In the genomic region with DNA sequence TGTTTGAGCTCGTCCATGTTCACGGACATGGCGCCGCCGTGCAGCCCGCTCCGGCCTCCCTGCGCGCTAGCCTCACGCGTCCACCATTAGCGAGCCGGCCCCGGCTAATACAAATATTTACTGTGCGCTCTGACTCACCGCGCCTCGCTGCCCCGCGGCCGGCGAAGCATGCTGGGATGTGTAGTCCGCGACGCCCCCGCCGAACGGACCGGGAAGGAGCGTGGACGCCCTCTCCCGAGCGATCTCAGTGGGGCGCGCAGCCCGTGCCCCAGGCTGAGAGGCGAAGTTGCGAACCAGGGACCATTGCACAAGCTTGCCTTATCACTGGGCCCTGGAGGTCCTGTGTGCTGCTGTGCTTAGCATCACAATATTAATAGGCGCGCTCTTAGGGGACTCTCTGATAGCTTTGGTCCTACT, we compare ENCODE assay signal across 8 mouse cellular contexts. TPM values are rescaled to one million over a fixed set of nuclear protein-coding genes. Genes with fewer than 3 reads are reported as not detected.
DNase-seq lines count a peak whose midpoint lies in the region; ATAC-seq and TF ChIP-seq lines count a peak whose summit lies in the region.

No protein-coding gene starts in this region.

- peak; percentile 69 for DNase-seq in ES-CJ7 (ENCODE audit: low read depth, low spot score)
- DNase-seq in cerebellum, adult 11 months, result peak; percentile 88
- peak; percentile 89 for DNase-seq in forebrain, embryonic 14.5 days (ENCODE audit: low spot score)
- DNase-seq in heart, postnatal 14 days, result peak; percentile 90 to 91
- DNase-seq in layer of hippocampus, adult 18-20 months (ENCODE audit: low spot score in 2 of 2), result peak; percentile 88 to 94
- peak; percentile 92 to 95 for DNase-seq in lung, adult 18-20 months

- peak overlapping the region; percentile 85 for H3K4me3 ChIP-seq in forebrain, embryonic 14.5 days (ENCODE audit: low read depth, low read length)
- H3K4me3 ChIP-seq in neural tube, embryonic 14.5 days (ENCODE audit: low read depth, low read length), result peak overlapping the region; percentile 75
- H3K4me3 ChIP-seq in testis, adult 2 months (ENCODE audit: control insufficient read depth, low read depth, low read length), result peak overlapping the region; percentile 96

- intact Hi-C loops in heart, postnatal 14 days (cut with DNase I), result loop anchor here (2.0 kb wide), 1 partner anchor 33 kb away; no protein-coding TSS in a partner anchor

- H3K9me3 ChIP-seq in forebrain, embryonic 14.5 days (replicated peaks; ENCODE audit: control insufficient read depth, low read length), result no peaks in the 10 kb centered on the region
- H3K9me3 ChIP-seq in neural tube, embryonic 14.5 days (ENCODE audit: control insufficient read depth, low read length), result no peaks in the 10 kb centered on the region

- H3K36me3 ChIP-seq in forebrain, embryonic 14.5 days (ENCODE audit: control insufficient read depth, insufficient read depth, low read length), result peaks cover 16% of the 10 kb centered on the region
- peaks cover 7% of the 10 kb centered on the region; the same call in 1 of the 2 replicates for H3K36me3 ChIP-seq in neural tube, embryonic 14.5 days (ENCODE audit: control insufficient read depth, insufficient read depth, low read length)
- H3K36me3 ChIP-seq in testis, adult 2 months (ENCODE audit: control insufficient read depth, insufficient read depth, low read length), result no peaks in the 10 kb centered on the region

- peak; percentile 78 for ATAC-seq in forebrain, embryonic 14.5 days
- peak; percentile 78 for ATAC-seq in neural tube, embryonic 14.5 days (ENCODE audit: low read depth)

- peak overlapping the region; percentile 80 for H3K9ac ChIP-seq in forebrain, embryonic 14.5 days (ENCODE audit: low read length)
- H3K9ac ChIP-seq in neural tube, embryonic 14.5 days (replicated peaks; ENCODE audit: low read depth, low read length), result peak overlapping the region; percentile 76

- H3K4me1 ChIP-seq in forebrain, embryonic 14.5 days (ENCODE audit: control insufficient read depth, insufficient read depth, low read length), result peaks cover 25% of the 10 kb centered on the region
- peaks cover 28% of the 10 kb centered on the region for H3K4me1 ChIP-seq in neural tube, embryonic 14.5 days (ENCODE audit: control insufficient read depth, insufficient read depth, low read length)
- H3K4me1 ChIP-seq in testis, adult 2 months (ENCODE audit: control insufficient read depth, insufficient read depth, low read length), result peaks cover 7% of the 10 kb centered on the region

- H3K4me2 ChIP-seq in forebrain, embryonic 14.5 days (ENCODE audit: low read length), result peak overlapping the region; percentile 89
- peak overlapping the region; percentile 81 for H3K4me2 ChIP-seq in neural tube, embryonic 14.5 days (ENCODE audit: low read depth, low read length)

- H3K27me3 ChIP-seq in forebrain, embryonic 14.5 days (replicated peaks; ENCODE audit: control insufficient read depth, insufficient read depth, low read length), result no peaks in the 10 kb centered on the region
- no peaks in the 10 kb centered on the region for H3K27me3 ChIP-seq in neural tube, embryonic 14.5 days (ENCODE audit: control insufficient read depth, insufficient read depth, low read length)
- no peaks in the 10 kb centered on the region for H3K27me3 ChIP-seq in testis, adult 2 months (ENCODE audit: control insufficient read depth, insufficient read depth, low read length)

- TF ChIP-seq POLR2A in testis, adult 2 months (IDR thresholded peaks at IDR 0.05; ENCODE audit: control insufficient read depth, low read depth, low read length), result peak; percentile 67

- H3K27ac ChIP-seq in forebrain, embryonic 14.5 days (ENCODE audit: low read depth, low read length), result peak overlapping the region; percentile 97
- H3K27ac ChIP-seq in neural tube, embryonic 14.5 days (ENCODE audit: low read depth, low read length), result peak overlapping the region; percentile 99
- H3K27ac ChIP-seq in testis, adult 2 months (ENCODE audit: control insufficient read depth, insufficient read depth, low read depth, low read length), result peak overlapping the region; percentile 99

- under 1% methylated on average over 40 of the region's 40 CpGs for WGBS in forebrain, embryonic 14.5 days
- under 1% methylated on average over 40 of the region's 40 CpGs for WGBS in neural tube, embryonic 14.5 days

- TF ChIP-seq CTCF in testis, adult 2 months (IDR thresholded peaks at IDR 0.05; ENCODE audit: control insufficient read depth, insufficient read depth, insufficient replicate concordance, low read depth, low read length), result 0 out of 2 replicates have a peak, but pooled peaks have one; percentile 9

RNA-seq across cellular contexts. Expression of gene Ubald1, which starts 0.4 kb away (rescaled TPM):
- 37.9 and 44.4 TPM in 2 replicates for polyA plus RNA-seq in forebrain, embryonic 14.5 days (2014; fragmentation: Nextera tagmentation; extraction: Ambion mirVana)
- 10 to 100 TPM; 21.3 to 23.1 TPM for total RNA-seq in heart, postnatal 14 days (2021)
- 10 to 100 TPM; 96.1 to 98.1 TPM for total RNA-seq in layer of hippocampus, adult 18-20 months (2021)
- polyA plus RNA-seq in neural tube, embryonic 14.5 days (2014; fragmentation: Nextera tagmentation; extraction: Ambion mirVana), result 63.6 and 65.0 TPM in 2 replicates
- polyA plus RNA-seq in testis, adult 2 months (2012; rRNA removed), result 65.2 and 75.6 TPM in 2 replicates

RNA-seq across cellular contexts. Expression of gene Mgrn1, which starts 6.3 kb away (rescaled TPM):
- 85.3 and 93.0 TPM in 2 replicates for polyA plus RNA-seq in forebrain, embryonic 14.5 days (2014; fragmentation: Nextera tagmentation; extraction: Ambion mirVana)
- total RNA-seq in heart, postnatal 14 days (2021), result 100 to 1,000 TPM; 151 to 161 TPM
- 100 to 1,000 TPM; 214 to 215 TPM for total RNA-seq in layer of hippocampus, adult 18-20 months (2021)
- 125 and 128 TPM in 2 replicates for polyA plus RNA-seq in neural tube, embryonic 14.5 days (2014; fragmentation: Nextera tagmentation; extraction: Ambion mirVana)
- 29.1 and 29.6 TPM in 2 replicates for polyA plus RNA-seq in testis, adult 2 months (2012; rRNA removed)

RNA-seq across cellular contexts. Expression of gene 4930562C15Rik, which starts 44.5 kb away (rescaled TPM):
- polyA plus RNA-seq in forebrain, embryonic 14.5 days (2014; fragmentation: Nextera tagmentation; extraction: Ambion mirVana), result 0.14 TPM in 2 replicates
- total RNA-seq in heart, postnatal 14 days (2021), result under 1 TPM in 1 of 2 experiments, not detected in 1; 0.14 TPM
- total RNA-seq in layer of hippocampus, adult 18-20 months (2021), result not detected
- 0.85 and 0.86 TPM in 2 replicates for polyA plus RNA-seq in neural tube, embryonic 14.5 days (2014; fragmentation: Nextera tagmentation; extraction: Ambion mirVana)
- polyA plus RNA-seq in testis, adult 2 months (2012; rRNA removed), result 55.3 and 61.1 TPM in 2 replicates

RNA-seq across cellular contexts. Expression of gene Nudt16l1, which starts 58.8 kb away (rescaled TPM):
- 164 and 179 TPM in 2 replicates for polyA plus RNA-seq in forebrain, embryonic 14.5 days (2014; fragmentation: Nextera tagmentation; extraction: Ambion mirVana)
- 10 to 100 TPM; 31.4 to 32.3 TPM for total RNA-seq in heart, postnatal 14 days (2021)
- total RNA-seq in layer of hippocampus, adult 18-20 months (2021), result 10 to 100 TPM; 73.0 to 78.3 TPM
- 135 and 140 TPM in 2 replicates for polyA plus RNA-seq in neural tube, embryonic 14.5 days (2014; fragmentation: Nextera tagmentation; extraction: Ambion mirVana)
- polyA plus RNA-seq in testis, adult 2 months (2012; rRNA removed), result 43.1 and 44.3 TPM in 2 replicates

Comparison
In these comparisons a context has a peak if more than half of its experiments do, and no peak if none do; other contexts are left out.
1. Peak in every context shown above with its lines: DNase-seq, ATAC-seq, H3K4me3 ChIP-seq and H3K27ac ChIP-seq.
2. RNA of gene 4930562C15Rik, which starts 44.5 kb away (polyA plus RNA-seq): 55.3 to 61.1 TPM in testis, adult 2 months; 0.85 to 0.86 TPM in neural tube, embryonic 14.5 days and 0.14 TPM in forebrain, embryonic 14.5 days; every median in the first group is over 10 times any median in the second.